Mouse (Mus musculus) spleen, adult 2 months (tissue): ENCODE measurements around the gene Slc31a1. TPM values are rescaled to one million over a fixed set of nuclear protein-coding genes. Genes with fewer than 3 reads are reported as not detected.

Source experiments
- DNase-seq, 2 experiments: peaks; one replicate each; pipeline versions ENCODE4 v3.0.0 to v3.0.0-alpha.2; 2012 to 2021; ENCODE audit warnings: low spot score in 2 of 2, low read depth in 1 of 2
- H3K27ac ChIP-seq: fragments of 200-500 bp; 2 replicates; pipeline ENCODE4 v1.5.1; 2012; ENCODE audit warnings: low read length, inconsistent platforms; ENCODE audit not compliant: insufficient read depth
- H3K27me3 ChIP-seq: fragments of 200-500 bp; 2 replicates; pipeline ENCODE4 v1.6.1; 2012; ENCODE audit warnings: mild to moderate bottlenecking, moderate library complexity, low read length, inconsistent platforms; ENCODE audit not compliant: control insufficient read depth, insufficient read depth
- H3K36me3 ChIP-seq: fragments of 200-500 bp; 2 replicates; pipeline ENCODE4 v1.6.1; 2012; ENCODE audit warnings: mild to moderate bottlenecking, low read length, inconsistent platforms; ENCODE audit not compliant: control insufficient read depth, insufficient read depth
- H3K4me1 ChIP-seq: fragments of 200-500 bp; 2 replicates; pipeline ENCODE4 v1.6.1; 2011; ENCODE audit warnings: inconsistent platforms; ENCODE audit not compliant: control insufficient read depth, insufficient read depth, insufficient read length
- H3K4me3 ChIP-seq: fragments of 200-500 bp; 2 replicates; pipeline ENCODE4 v1.5.1; 2011; ENCODE audit warnings: mild to moderate bottlenecking, inconsistent platforms; ENCODE audit not compliant: insufficient read depth, insufficient read length; ENCODE audit errors: extremely low read depth
- CTCF ChIP-seq: fragments of 200-500 bp; IDR thresholded peaks from 2 replicates; pipeline ENCODE4 v1.5.1; 2011; ENCODE audit warnings: mild to moderate bottlenecking, inconsistent platforms; ENCODE audit not compliant: insufficient read depth, insufficient read length, insufficient replicate concordance; ENCODE audit errors: extremely low read depth
- POLR2A ChIP-seq: fragments of 200-500 bp; IDR thresholded peaks from 2 replicates; pipeline ENCODE4 v1.6.1; 2011; ENCODE audit warnings: low read depth, low read length, inconsistent platforms
- WGBS: fragments of 180-500 bp; shearing (Covaris S2); methylation state at CpG from one replicate; pipeline ENCODE4 v1.1.7; 2018; 5-methylcytosine and 5-hydroxymethylcytosine counted together
- polyA plus RNA-seq: library from polyadenylated mRNA; depleted of rRNA; stranded (reverse); fragments of >200 nt; gene quantifications from 2 replicates; pipeline ENCODE4 v1.2.3, GENCODE M21; 2012

Slc31a1 gene
- polyA plus RNA-seq, 1 experiment: 5.4 TPM

GRCm38 (mm10) chr4:62361997-62362396 is 1.5 kb downstream of the Slc31a1 start:
- Histone ChIP-seq H3K27me3 (no peaks in the 10 kb centered on the region), H3K4me1 (peaks cover 12% of the 10 kb centered on the region), H3K27ac (no peak overlapping the region), H3K36me3 (no peaks in the 10 kb centered on the region), H3K4me3 (no peak overlapping the region)
- TF ChIP-seq POLR2A: no peak
- no peak for TF ChIP-seq CTCF
- DNase-seq: no peak
- 95% methylated on average over 1 of the region's 1 CpGs for WGBS

GRCm38 (mm10) chr4:62362437-62362836 is 1.9 kb downstream of the Slc31a1 start:
- H3K27ac ChIP-seq: no peak overlapping the region
- no peak for TF ChIP-seq POLR2A
- no peak for TF ChIP-seq CTCF
- WGBS: 39% methylated on average over 2 of the region's 2 CpGs

GRCm38 (mm10) chr4:62364299-62364698 is 3.8 kb downstream of the Slc31a1 start:
- TF ChIP-seq POLR2A: no peak
- TF ChIP-seq CTCF: no peak
- no peak for DNase-seq
- peaks cover 6% of the 10 kb centered on the region for H3K4me1 ChIP-seq
- H3K27me3 ChIP-seq: no peaks in the 10 kb centered on the region
- WGBS: 95% methylated on average over 8 of the region's 8 CpGs
- no peak overlapping the region for H3K4me3 ChIP-seq
- no peaks in the 10 kb centered on the region for H3K36me3 ChIP-seq
- H3K27ac ChIP-seq: no peak overlapping the region

More at GRCm38 (mm10) chr4:62362437-62362836, 1.9 kb downstream of the Slc31a1 start:
- H3K36me3 ChIP-seq: no peaks in the 10 kb centered on the region
- no peak overlapping the region for H3K4me3 ChIP-seq
- peak in 1 of 2 experiments; percentile 7 for DNase-seq
- peaks cover 10% of the 10 kb centered on the region for H3K4me1 ChIP-seq
- no peaks in the 10 kb centered on the region for H3K27me3 ChIP-seq

- H3K27ac ChIP-seq: no peak overlapping the region
Measured at GRCm38 (mm10) chr4:62366291-62366690, 5.8 kb downstream of the Slc31a1 start.

GRCm38 (mm10) chr4:62367586-62367985 is 7.1 kb downstream of the Slc31a1 start:
- DNase-seq: peak in 1 of 2 experiments; percentile 12
- TF ChIP-seq CTCF (no peak), POLR2A (no peak)
- no peak overlapping the region for H3K4me3 ChIP-seq
- H3K27me3 ChIP-seq: no peaks in the 10 kb centered on the region
- peaks cover 2% of the 10 kb centered on the region for H3K4me1 ChIP-seq
- 27% methylated on average over 6 of the region's 6 CpGs for WGBS
- no peaks in the 10 kb centered on the region for H3K36me3 ChIP-seq
- H3K27ac ChIP-seq: no peak overlapping the region

More at GRCm38 (mm10) chr4:62366291-62366690, 5.8 kb downstream of the Slc31a1 start:
- H3K4me3 ChIP-seq: no peak overlapping the region
- H3K27me3 ChIP-seq: no peaks in the 10 kb centered on the region
- peaks cover 2% of the 10 kb centered on the region for H3K4me1 ChIP-seq
- H3K36me3 ChIP-seq: no peaks in the 10 kb centered on the region
- no peak for TF ChIP-seq CTCF
- TF ChIP-seq POLR2A: no peak
- WGBS: 88% methylated on average over 4 of the region's 4 CpGs
- DNase-seq: no peak

- Histone ChIP-seq H3K27ac (no peak overlapping the region), H3K36me3 (no peaks in the 10 kb centered on the region), H3K4me3 (no peak overlapping the region), H3K27me3 (no peaks in the 10 kb centered on the region), H3K4me1 (peaks cover 2% of the 10 kb centered on the region)
- no peak for TF ChIP-seq CTCF
- TF ChIP-seq POLR2A: no peak
- no peak for DNase-seq
- WGBS: 72% methylated on average over 3 of the region's 3 CpGs
Measured at GRCm38 (mm10) chr4:62369091-62369490, 8.6 kb downstream of the Slc31a1 start.

GRCm38 (mm10) chr4:62372410-62372809 is 11.9 kb downstream of the Slc31a1 start:
- H3K27ac ChIP-seq: no peak overlapping the region
- H3K4me3 ChIP-seq: no peak overlapping the region
- H3K4me1 ChIP-seq: no peaks in the 10 kb centered on the region; the same call in 1 of the 2 replicates

More at GRCm38 (mm10) chr4:62372410-62372809, 11.9 kb downstream of the Slc31a1 start:
- no peak for TF ChIP-seq POLR2A
- TF ChIP-seq CTCF: no peak
- Histone ChIP-seq H3K27me3 (no peaks in the 10 kb centered on the region), H3K36me3 (no peaks in the 10 kb centered on the region)
- no peak for DNase-seq
- 92% methylated on average over 1 of the region's 1 CpGs for whole genome bisulfite sequencing
